Mouse (Mus musculus) spleen, adult 2 months (tissue): Measurements from ENCODE around the gene Bglap2.

Experiments used
- CTCF ChIP-seq: fragments of 200-500 bp; IDR thresholded peaks from 2 replicates; pipeline ENCODE4 v1.5.1; 2011; ENCODE audit warnings: mild to moderate bottlenecking, inconsistent platforms; ENCODE audit not compliant: insufficient read depth, insufficient read length, insufficient replicate concordance; ENCODE audit errors: extremely low read depth
- POLR2A ChIP-seq: fragments of 200-500 bp; IDR thresholded peaks from 2 replicates; pipeline ENCODE4 v1.6.1; 2011; ENCODE audit warnings: low read depth, low read length, inconsistent platforms

- no peak for TF ChIP-seq POLR2A
- no peak for TF ChIP-seq CTCF
These were observed 29.0 kb upstream of the Bglap2 start for GRCm38 (mm10) chr3:88407529-88407928.
